Mouse (Mus musculus) C2C12 (cell line): ENCODE results near the gene Kpna3.

Experiments used
- CEBPB ChIP-seq: IDR thresholded peaks from one replicate; pipeline ENCODE4 v1.6.1; 2011; ENCODE audit warnings: low read depth, mild to moderate bottlenecking, control low read depth, moderate library complexity
- CTCF ChIP-seq: IDR thresholded peaks from one replicate; pipeline ENCODE4 v1.5.1; 2011; ENCODE audit not compliant: control insufficient read depth, insufficient read depth, insufficient read length
- FOSL1 ChIP-seq: IDR thresholded peaks from one replicate; pipeline ENCODE4 v1.8.0; 2011; ENCODE audit warnings: mild to moderate bottlenecking, low read length; ENCODE audit not compliant: poor library complexity, insufficient read depth, severe bottlenecking
- MAX ChIP-seq: IDR thresholded peaks from one replicate; pipeline ENCODE4 v1.6.1; 2011; ENCODE audit warnings: mild to moderate bottlenecking, control low read depth
- MYOD1 ChIP-seq: IDR thresholded peaks from one replicate; pipeline ENCODE4 v1.6.1; 2011; ENCODE audit warnings: low read depth; ENCODE audit not compliant: control insufficient read depth, insufficient read length
- MYOG ChIP-seq: IDR thresholded peaks from one replicate; pipeline ENCODE4 v1.6.1; 2011; ENCODE audit not compliant: control insufficient read depth, insufficient read length; ENCODE audit errors: extremely low read depth
- USF1 ChIP-seq: IDR thresholded peaks from one replicate; pipeline ENCODE4 v1.6.1; 2011; ENCODE audit warnings: low read depth, mild to moderate bottlenecking, control low read depth, moderate library complexity

- TF ChIP-seq CTCF (no peak), MYOD1 (no peak), USF1 (no peak), MYOG (no peak), CEBPB (no peak), FOSL1 (no peak), MAX (no peak)
These were observed 95.1 kb downstream of the Kpna3 start for GRCm38 (mm10) chr14:61344590-61344989.
